Mouse (Mus musculus): Measurements from ENCODE around the gene Psg16. TPM values are rescaled to one million over a fixed set of nuclear protein-coding genes. Genes with fewer than 3 reads are reported as not detected.

The Psg16 gene
- polyA plus RNA-seq, 1 experiment, result not detected

GRCm38 (mm10) chr7:17027588-17028343 is 46.1 kb upstream of the Psg16 start, which contains the start of gene Ppp5c:
Ppp5c (minus strand) TSS chr7:17027924.
- under 1% methylated on average over 58 of the region's 58 CpGs for WGBS
- no peaks in the 10 kb centered on the region for H3K27me3 ChIP-seq (ENCODE audit: control insufficient read depth, insufficient read depth, low read length)
- no peak for TF ChIP-seq CTCF (IDR thresholded peaks at IDR 0.05; ENCODE audit: extremely low read depth, insufficient read length, insufficient replicate concordance, low read depth, low read length)
- TF ChIP-seq POLR2A (IDR thresholded peaks at IDR 0.05; ENCODE audit: low read depth, low read length), result peak; percentile 25; the same call in 1 of the 2 replicates
- H3K4me3 ChIP-seq (ENCODE audit: low read depth, low read length), result peak within 1 kb of the TSS; percentile 86
- H3K27ac ChIP-seq (ENCODE audit: insufficient read depth, low read depth, low read length), result peak within 1 kb of the TSS; percentile 87
- 0 out of 2 replicates have a peak, but pooled peaks cover 2% of the 10 kb centered on the region for H3K36me3 ChIP-seq (ENCODE audit: control insufficient read depth, insufficient read depth, low read length)
- peaks cover 35% of the 10 kb centered on the region for H3K4me1 ChIP-seq (ENCODE audit: control insufficient read depth, insufficient read depth, insufficient read length, low read length)

- H3K4me3 ChIP-seq (ENCODE audit: low read depth, low read length), result no peak overlapping the region
- no peaks in the 10 kb centered on the region for H3K36me3 ChIP-seq (ENCODE audit: control insufficient read depth, insufficient read depth, low read length)
- 86% methylated on average over 7 of the region's 7 CpGs for whole genome bisulfite sequencing
- TF ChIP-seq CTCF (IDR thresholded peaks at IDR 0.05; ENCODE audit: extremely low read depth, insufficient read length, insufficient replicate concordance, low read depth, low read length), result no peak
- no peak for TF ChIP-seq POLR2A (IDR thresholded peaks at IDR 0.05; ENCODE audit: low read depth, low read length)
- H3K27ac ChIP-seq (ENCODE audit: insufficient read depth, low read depth, low read length), result no peak overlapping the region
- no peaks in the 10 kb centered on the region for H3K27me3 ChIP-seq (ENCODE audit: control insufficient read depth, insufficient read depth, low read length)
- peaks cover 26% of the 10 kb centered on the region for H3K4me1 ChIP-seq (ENCODE audit: control insufficient read depth, insufficient read depth, insufficient read length, low read length)
Observed at GRCm38 (mm10) chr7:17028923-17029322, 44.9 kb upstream of the Psg16 start.

- WGBS, result 81% methylated on average over 7 of the region's 7 CpGs
- Histone ChIP-seq H3K4me1 (ENCODE audit: control insufficient read depth, insufficient read depth, insufficient read length, low read length) (peaks cover 13% of the 10 kb centered on the region), H3K27ac (ENCODE audit: insufficient read depth, low read depth, low read length) (no peak overlapping the region), H3K27me3 (ENCODE audit: control insufficient read depth, insufficient read depth, low read length) (no peaks in the 10 kb centered on the region), H3K36me3 (ENCODE audit: control insufficient read depth, insufficient read depth, low read length) (no peaks in the 10 kb centered on the region), H3K4me3 (ENCODE audit: low read depth, low read length) (no peak overlapping the region)
- TF ChIP-seq POLR2A (IDR thresholded peaks at IDR 0.05; ENCODE audit: low read depth, low read length), result no peak
- TF ChIP-seq CTCF (IDR thresholded peaks at IDR 0.05; ENCODE audit: extremely low read depth, insufficient read length, insufficient replicate concordance, low read depth, low read length), result no peak
Observed at GRCm38 (mm10) chr7:17030239-17030638, 43.6 kb upstream of the Psg16 start.

GRCm38 (mm10) chr7:17038018-17038695 is 35.7 kb upstream of the Psg16 start:
- Histone ChIP-seq H3K27me3 (ENCODE audit: control insufficient read depth, insufficient read depth, low read length) (no peaks in the 10 kb centered on the region), H3K36me3 (ENCODE audit: control insufficient read depth, insufficient read depth, low read length) (no peaks in the 10 kb centered on the region), H3K27ac (ENCODE audit: insufficient read depth, low read depth, low read length) (no peak overlapping the region), H3K4me3 (ENCODE audit: low read depth, low read length) (no peak overlapping the region), H3K4me1 (ENCODE audit: control insufficient read depth, insufficient read depth, insufficient read length, low read length) (no peaks in the 10 kb centered on the region)
- no peak for TF ChIP-seq POLR2A (IDR thresholded peaks at IDR 0.05; ENCODE audit: low read depth, low read length)
- no peak for TF ChIP-seq CTCF (IDR thresholded peaks at IDR 0.05; ENCODE audit: extremely low read depth, insufficient read length, insufficient replicate concordance, low read depth, low read length)
- 84% methylated on average over 9 of the region's 9 CpGs for WGBS

GRCm38 (mm10) chr7:17039373-17039772 is 34.5 kb upstream of the Psg16 start:
- no peak overlapping the region for H3K4me3 ChIP-seq (ENCODE audit: low read depth, low read length)
- H3K27me3 ChIP-seq (ENCODE audit: control insufficient read depth, insufficient read depth, low read length), result no peaks in the 10 kb centered on the region
- 93% methylated on average over 7 of the region's 7 CpGs for WGBS
- no peak for TF ChIP-seq CTCF (IDR thresholded peaks at IDR 0.05; ENCODE audit: extremely low read depth, insufficient read length, insufficient replicate concordance, low read depth, low read length)
- no peak for TF ChIP-seq POLR2A (IDR thresholded peaks at IDR 0.05; ENCODE audit: low read depth, low read length)
- H3K27ac ChIP-seq (ENCODE audit: insufficient read depth, low read depth, low read length), result no peak overlapping the region
- H3K36me3 ChIP-seq (ENCODE audit: control insufficient read depth, insufficient read depth, low read length), result no peaks in the 10 kb centered on the region
- no peaks in the 10 kb centered on the region for H3K4me1 ChIP-seq (ENCODE audit: control insufficient read depth, insufficient read depth, insufficient read length, low read length)

GRCm38 (mm10) chr7:17045743-17046142 is 28.1 kb upstream of the Psg16 start:
- Histone ChIP-seq H3K4me3 (ENCODE audit: low read depth, low read length) (no peak overlapping the region), H3K4me1 (ENCODE audit: control insufficient read depth, insufficient read depth, insufficient read length, low read length) (no peaks in the 10 kb centered on the region), H3K27ac (ENCODE audit: insufficient read depth, low read depth, low read length) (no peak overlapping the region), H3K27me3 (ENCODE audit: control insufficient read depth, insufficient read depth, low read length) (no peaks in the 10 kb centered on the region), H3K36me3 (ENCODE audit: control insufficient read depth, insufficient read depth, low read length) (no peaks in the 10 kb centered on the region)
- no peak for TF ChIP-seq POLR2A (IDR thresholded peaks at IDR 0.05; ENCODE audit: low read depth, low read length)
- WGBS, result 85% methylated on average over 1 of the region's 1 CpGs

GRCm38 (mm10) chr7:17047041-17047682 is 26.7 kb upstream of the Psg16 start:
- H3K4me3 ChIP-seq (ENCODE audit: low read depth, low read length), result no peak overlapping the region
- H3K36me3 ChIP-seq (ENCODE audit: control insufficient read depth, insufficient read depth, low read length), result no peaks in the 10 kb centered on the region
- no peaks in the 10 kb centered on the region for H3K27me3 ChIP-seq (ENCODE audit: control insufficient read depth, insufficient read depth, low read length)
- peaks cover 2% of the 10 kb centered on the region; the same call in 1 of the 2 replicates for H3K4me1 ChIP-seq (ENCODE audit: control insufficient read depth, insufficient read depth, insufficient read length, low read length)
- 79% methylated on average over 5 of the region's 5 CpGs for WGBS
- no peak overlapping the region for H3K27ac ChIP-seq (ENCODE audit: insufficient read depth, low read depth, low read length)
- TF ChIP-seq CTCF (IDR thresholded peaks at IDR 0.05; ENCODE audit: extremely low read depth, insufficient read length, insufficient replicate concordance, low read depth, low read length) (no peak), POLR2A (IDR thresholded peaks at IDR 0.05; ENCODE audit: low read depth, low read length) (no peak)
